Mouse (Mus musculus): Measurements from ENCODE around the gene Gtf2a2.

GRCm38 (mm10) chr9:70015632-70016031 lies 3.3 kb downstream of the Gtf2a2 start:
- TF ChIP-seq GATA1 (IDR thresholded peaks at IDR 0.05; ENCODE audit: low read length) (no peak), TAL1 (IDR thresholded peaks at IDR 0.05; ENCODE audit: low read length) (no peak)
